Mouse (Mus musculus) C2C12 (cell line): ENCODE measurements around the gene Nipal4. TPM values are rescaled to one million over a fixed set of nuclear protein-coding genes. Genes with fewer than 3 reads are reported as not detected.

Experiments used
- H3K27me3 ChIP-seq: one replicate; pipeline ENCODE4 v1.6.1; 2011; ENCODE audit not compliant: control insufficient read depth, insufficient read depth, insufficient read length
- H3K36me3 ChIP-seq: one replicate; pipeline ENCODE4 v1.6.1; 2011; ENCODE audit not compliant: control insufficient read depth, insufficient read depth
- H3K4me3 ChIP-seq: one replicate; pipeline ENCODE4 v1.5.1; 2011; ENCODE audit warnings: mild to moderate bottlenecking, control low read depth; ENCODE audit not compliant: poor library complexity, insufficient read depth, severe bottlenecking
- H3K79me2 ChIP-seq: one replicate; pipeline ENCODE4 v1.6.1; 2011; ENCODE audit not compliant: control insufficient read depth, insufficient read depth
- H3K79me3 ChIP-seq: one replicate; pipeline ENCODE4 v1.6.1; 2011; ENCODE audit warnings: low read depth, control low read depth
- H3ac ChIP-seq: one replicate; pipeline ENCODE3; 2011; ENCODE audit warnings: low read depth; ENCODE audit not compliant: control insufficient read depth, insufficient read length
- CEBPB ChIP-seq: IDR thresholded peaks from one replicate; pipeline ENCODE4 v1.6.1; 2011; ENCODE audit warnings: low read depth, mild to moderate bottlenecking, control low read depth, moderate library complexity
- CTCF ChIP-seq: IDR thresholded peaks from one replicate; pipeline ENCODE4 v1.5.1; 2011; ENCODE audit not compliant: control insufficient read depth, insufficient read depth, insufficient read length
- FOSL1 ChIP-seq: IDR thresholded peaks from one replicate; pipeline ENCODE4 v1.8.0; 2011; ENCODE audit warnings: mild to moderate bottlenecking, low read length; ENCODE audit not compliant: poor library complexity, insufficient read depth, severe bottlenecking
- MAX ChIP-seq: IDR thresholded peaks from one replicate; pipeline ENCODE4 v1.6.1; 2011; ENCODE audit warnings: mild to moderate bottlenecking, control low read depth
- MYOD1 ChIP-seq: IDR thresholded peaks from one replicate; pipeline ENCODE4 v1.6.1; 2011; ENCODE audit warnings: low read depth; ENCODE audit not compliant: control insufficient read depth, insufficient read length
- MYOG ChIP-seq: IDR thresholded peaks from one replicate; pipeline ENCODE4 v1.6.1; 2011; ENCODE audit not compliant: control insufficient read depth, insufficient read length; ENCODE audit errors: extremely low read depth
- USF1 ChIP-seq: IDR thresholded peaks from one replicate; pipeline ENCODE4 v1.6.1; 2011; ENCODE audit warnings: low read depth, mild to moderate bottlenecking, control low read depth, moderate library complexity
- polyA plus RNA-seq: library from polyadenylated mRNA; unstranded; fragments of >200 nt; fragmentation: generic; extraction: Trizol; gene quantifications from one replicate; pipeline ENCODE4 v1.2.1, GENCODE M21; 2012; ENCODE audit warnings: missing spikeins

The Nipal4 gene
- polyA plus RNA-seq, 1 experiment = 0.08 TPM

- H3ac ChIP-seq = no peak overlapping the region
- no peaks in the 10 kb centered on the region for H3K36me3 ChIP-seq
- no peaks in the 10 kb centered on the region for H3K79me3 ChIP-seq
- no peak overlapping the region for H3K4me3 ChIP-seq
- no peaks in the 10 kb centered on the region for H3K79me2 ChIP-seq
- TF ChIP-seq CEBPB (no peak), MAX (no peak), CTCF (no peak), MYOD1 (no peak), FOSL1 (no peak), MYOG (no peak), USF1 (no peak)
- no peaks in the 10 kb centered on the region for H3K27me3 ChIP-seq
These were observed 9.8 kb upstream of the Nipal4 start for GRCm38 (mm10) chr11:46176155-46176554.

GRCm38 (mm10) chr11:46172128-46172527 is 5.8 kb upstream of the Nipal4 start:
- H3K79me3 ChIP-seq = no peaks in the 10 kb centered on the region
- no peak for TF ChIP-seq MAX
- TF ChIP-seq MYOD1 = no peak
- H3ac ChIP-seq = no peak overlapping the region
- H3K27me3 ChIP-seq = no peaks in the 10 kb centered on the region
- H3K4me3 ChIP-seq = no peak overlapping the region
- H3K79me2 ChIP-seq = no peaks in the 10 kb centered on the region
- no peaks in the 10 kb centered on the region for H3K36me3 ChIP-seq

- no peaks in the 10 kb centered on the region for H3K79me2 ChIP-seq
- no peak overlapping the region for H3ac ChIP-seq
- no peaks in the 10 kb centered on the region for H3K36me3 ChIP-seq
- no peaks in the 10 kb centered on the region for H3K79me3 ChIP-seq
- TF ChIP-seq MYOG (no peak), MAX (no peak), CTCF (no peak), USF1 (no peak), FOSL1 (no peak), MYOD1 (no peak), CEBPB (no peak)
- H3K4me3 ChIP-seq = no peak overlapping the region
- H3K27me3 ChIP-seq = no peaks in the 10 kb centered on the region
These were observed 3.6 kb upstream of the Nipal4 start for GRCm38 (mm10) chr11:46169908-46170307.

- no peaks in the 10 kb centered on the region for H3K36me3 ChIP-seq
- no peaks in the 10 kb centered on the region for H3K27me3 ChIP-seq
- TF ChIP-seq CEBPB = no peak
- no peak for TF ChIP-seq CTCF
- TF ChIP-seq MYOD1 = no peak
- no peak for TF ChIP-seq FOSL1
- TF ChIP-seq MYOG = no peak
- no peak for TF ChIP-seq MAX
- no peak for TF ChIP-seq USF1
- no peaks in the 10 kb centered on the region for H3K79me2 ChIP-seq
- H3K79me3 ChIP-seq = no peaks in the 10 kb centered on the region
- H3ac ChIP-seq = no peak overlapping the region
- H3K4me3 ChIP-seq = no peak overlapping the region
These were observed 2.2 kb upstream of the Nipal4 start for GRCm38 (mm10) chr11:46168506-46168905.

- Histone ChIP-seq H3ac (no peak overlapping the region), H3K79me3 (no peaks in the 10 kb centered on the region), H3K79me2 (no peaks in the 10 kb centered on the region), H3K27me3 (no peaks in the 10 kb centered on the region), H3K36me3 (no peaks in the 10 kb centered on the region), H3K4me3 (no peak overlapping the region)
- TF ChIP-seq CTCF (peak; percentile 12), CEBPB (no peak), MYOD1 (no peak), MAX (no peak)
These were observed 8.8 kb downstream of the Nipal4 start for GRCm38 (mm10) chr11:46157462-46157861.

- Histone ChIP-seq H3K79me2 (no peaks in the 10 kb centered on the region), H3K79me3 (no peaks in the 10 kb centered on the region)
- TF ChIP-seq CEBPB (no peak), USF1 (no peak), MYOD1 (no peak), FOSL1 (no peak), MAX (no peak), MYOG (no peak), CTCF (no peak)
These were observed 9.4 kb downstream of the Nipal4 start for GRCm38 (mm10) chr11:46156945-46157344.

More at GRCm38 (mm10) chr11:46156945-46157344, 9.4 kb downstream of the Nipal4 start:
- H3K4me3 ChIP-seq = no peak overlapping the region
- no peaks in the 10 kb centered on the region for H3K36me3 ChIP-seq
- no peak overlapping the region for H3ac ChIP-seq
- H3K27me3 ChIP-seq = no peaks in the 10 kb centered on the region
